Mouse (Mus musculus): Measurements from ENCODE around the gene Unk.
A peak's percentile ranks its signal among the peaks of the same experiment; 100 is the strongest.
"Not testable (repeated sequence)": the region's sequence is repeated elsewhere in the genome, so short reads cannot be mapped to it uniquely, and the experiment has no call there.

Unk gene

DNA sequence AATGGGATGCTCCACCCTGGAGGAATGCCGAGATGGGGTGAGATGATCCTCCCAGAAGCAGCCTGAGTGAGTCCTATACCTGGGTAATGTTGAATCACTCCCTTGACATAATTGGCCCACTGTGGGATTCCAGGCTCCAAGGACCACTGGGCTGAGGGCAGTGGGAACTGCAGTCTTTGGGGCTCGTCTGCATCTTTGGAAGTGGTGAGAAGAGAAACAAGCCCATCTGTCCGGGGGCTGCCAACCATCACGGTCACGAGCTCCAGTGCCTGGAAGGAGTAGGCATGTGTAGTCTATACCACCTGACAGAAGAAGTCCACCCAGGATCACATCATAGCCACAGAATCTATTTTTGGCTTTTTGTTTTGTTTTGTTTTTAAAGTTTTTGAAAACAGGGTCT, 19.2 kb upstream of the Unk start:
- no peak for DNase-seq

DNA sequence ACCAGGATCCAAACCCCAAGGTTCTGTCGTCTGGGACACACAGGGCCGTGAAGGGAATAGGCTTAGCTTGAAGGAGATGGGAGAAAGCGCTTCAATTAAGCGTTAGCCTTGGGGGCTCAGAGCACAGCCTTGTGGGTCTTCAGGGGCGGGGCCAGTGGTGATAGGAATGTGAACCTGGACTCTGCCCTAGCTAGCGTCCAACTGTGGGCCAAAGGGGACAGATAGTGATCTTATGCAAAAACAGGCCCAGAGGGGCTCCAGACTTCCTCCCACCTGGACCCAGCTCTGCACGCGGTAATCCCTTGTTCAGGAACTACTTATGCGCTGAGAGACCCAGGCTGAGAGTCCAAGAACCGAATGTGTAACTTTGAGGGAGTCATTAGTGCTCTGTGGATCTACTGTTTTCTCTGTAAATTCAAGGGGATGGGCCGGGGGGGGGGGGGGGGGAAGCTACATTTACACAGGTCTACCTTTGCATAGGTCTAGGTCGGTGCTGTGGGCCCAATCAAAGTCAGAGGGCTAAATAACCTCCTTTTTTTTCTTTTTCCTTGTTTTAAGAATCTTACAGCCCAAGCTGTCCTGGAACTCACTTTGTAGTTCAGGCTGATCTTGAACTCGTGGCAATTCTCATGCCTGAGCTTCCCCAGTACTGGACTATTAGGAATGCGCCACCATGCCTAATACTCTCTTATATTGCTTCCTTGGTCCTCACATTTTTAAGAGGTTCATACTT, 18.4 kb upstream of the Unk start:
- no peak for DNase-seq

- peak; percentile 52 to 70 for DNase-seq
These were observed 17.7 kb upstream of the Unk start, which contains the start of gene Galk1 for GRCm38 (mm10) chr11:116012262-116012947. Galk1 (minus strand) TSS chr11:116012719.

DNA sequence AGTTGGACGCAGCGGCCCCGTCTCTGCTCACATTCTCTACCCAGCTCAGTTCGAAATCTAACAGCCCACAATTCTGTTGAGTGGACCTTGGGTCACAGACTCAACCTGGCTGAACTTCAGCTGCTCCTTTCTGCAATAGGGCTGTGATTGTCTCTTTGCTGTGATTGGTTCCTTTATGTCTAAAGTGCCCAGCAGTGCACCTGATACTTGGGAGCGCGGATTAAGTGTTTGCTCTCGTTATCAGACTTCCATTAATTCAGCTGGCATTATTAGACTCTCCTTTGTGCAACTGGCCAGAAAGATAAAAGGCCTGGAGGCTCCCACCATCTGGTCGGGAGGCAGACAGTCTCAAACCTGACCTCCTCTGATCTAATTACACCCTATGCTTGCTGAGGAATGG, 15.3 kb upstream of the Unk start:
- DNase-seq: no peak

GRCm38 (mm10) chr11:116018106-116018505, 12.0 kb upstream of the Unk start:
- peak; percentile 64 to 73 for DNase-seq

DNA sequence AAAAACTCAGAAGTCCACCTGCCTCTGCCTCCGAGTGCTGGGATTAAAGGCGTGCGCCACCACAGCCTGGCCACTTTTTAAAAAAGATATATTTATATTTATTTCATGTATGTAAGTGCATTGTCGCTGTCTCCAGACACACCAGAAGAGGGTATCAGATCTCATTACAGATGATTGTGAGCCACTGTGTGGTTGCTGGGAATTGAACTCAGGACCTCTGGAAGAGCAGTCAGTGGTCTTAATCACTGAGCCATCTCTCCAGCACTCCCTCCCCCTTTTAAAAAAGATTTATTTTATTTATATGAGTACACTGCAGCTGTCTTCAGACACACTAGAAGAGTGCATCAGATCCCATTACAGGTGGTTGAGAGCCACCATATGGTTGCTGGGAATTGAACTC, 11.3 kb upstream of the Unk start:
- not testable (repeated sequence) for DNase-seq

DNA sequence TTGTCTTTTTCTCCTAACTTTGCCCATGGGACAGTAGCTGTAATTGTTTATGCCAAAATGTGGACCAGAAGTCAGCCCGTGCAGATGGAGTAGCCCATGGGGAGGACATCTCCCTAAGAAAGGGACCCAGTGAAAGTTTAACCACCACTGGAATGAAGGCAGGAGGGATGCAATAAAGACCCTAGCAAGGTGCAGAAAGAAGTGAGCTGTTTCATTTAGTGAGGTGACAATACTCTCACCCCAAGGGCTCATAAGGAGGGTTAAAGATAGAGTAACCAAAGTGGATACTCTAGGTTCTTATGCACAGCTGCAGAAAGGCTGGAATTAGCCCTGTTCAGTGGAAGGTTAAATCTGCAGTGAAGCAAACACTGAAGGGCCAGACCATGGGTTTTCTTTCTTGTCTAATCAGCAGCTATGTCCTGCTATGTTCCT, 10.7 kb upstream of the Unk start:
- no peak for DNase-seq

GRCm38 (mm10) chr11:116019976-116020411, 10.1 kb upstream of the Unk start:
- DNase-seq: no peak

DNA sequence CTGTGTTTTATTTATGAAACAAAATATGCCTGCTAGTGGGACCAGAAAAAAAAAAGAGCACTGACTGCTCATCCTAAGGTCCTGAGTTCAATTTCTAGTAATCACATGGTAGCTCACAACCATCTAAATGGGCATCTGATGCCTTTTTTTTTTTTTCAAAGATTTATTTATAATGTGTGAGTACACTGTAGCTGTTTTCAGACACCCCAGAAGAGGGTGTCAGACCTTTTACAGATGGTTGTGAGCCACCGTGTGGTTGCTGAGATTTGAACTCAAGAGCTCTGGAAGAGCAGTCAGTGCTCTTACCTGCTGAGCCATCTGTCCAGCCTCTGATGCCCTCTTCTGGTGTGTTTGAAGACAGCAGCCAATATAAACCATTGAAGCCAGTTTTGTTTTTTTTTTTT, 9.6 kb upstream of the Unk start:
- no peak for DNase-seq

DNA sequence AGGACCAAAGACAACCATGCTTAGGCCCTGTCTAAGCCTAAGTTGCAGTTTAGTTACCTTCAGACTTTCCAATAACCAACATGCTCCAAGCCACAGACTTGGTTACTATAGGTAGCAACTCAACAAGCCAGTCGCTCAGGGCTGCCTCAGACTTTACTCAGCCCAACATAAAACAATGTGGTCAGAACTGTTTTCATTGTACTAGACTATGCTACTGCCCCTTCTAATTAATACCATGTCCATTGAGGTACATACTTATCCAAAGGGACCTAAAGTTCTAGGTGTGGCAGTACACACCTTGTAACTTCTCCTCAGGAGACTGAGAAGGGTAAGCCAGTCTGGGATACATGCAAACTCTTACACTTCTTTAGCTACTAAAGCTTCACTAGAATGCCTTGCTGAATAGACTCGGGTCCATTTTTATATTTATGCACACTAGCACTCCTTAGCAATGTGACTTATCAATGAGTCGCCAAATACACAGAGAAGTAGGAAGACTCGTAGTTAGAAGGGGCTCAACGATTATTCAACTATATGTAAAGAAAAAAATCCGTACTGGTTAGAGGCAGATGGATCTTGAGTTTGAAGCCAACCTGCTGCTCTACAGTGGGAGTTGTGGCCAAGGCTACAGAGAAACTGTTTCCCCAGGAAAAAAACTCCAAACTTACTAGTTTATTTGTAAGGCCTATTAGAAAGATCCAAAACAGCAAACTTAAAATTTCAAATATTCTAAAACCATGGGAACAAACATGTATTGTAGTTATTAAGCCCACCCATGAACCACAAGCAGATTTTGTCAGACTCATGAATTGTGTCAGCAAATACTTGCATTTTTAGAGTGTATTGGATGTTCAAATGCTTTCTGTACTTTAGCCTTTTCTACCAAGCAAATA, 8.5 kb upstream of the Unk start:
- DNase-seq: no peak

GRCm38 (mm10) chr11:116022256-116022780, 7.8 kb upstream of the Unk start:
- DNase-seq: no peak

- peak; percentile 29 to 39 for DNase-seq
These were observed 6.9 kb upstream of the Unk start for GRCm38 (mm10) chr11:116023074-116023770.

DNA sequence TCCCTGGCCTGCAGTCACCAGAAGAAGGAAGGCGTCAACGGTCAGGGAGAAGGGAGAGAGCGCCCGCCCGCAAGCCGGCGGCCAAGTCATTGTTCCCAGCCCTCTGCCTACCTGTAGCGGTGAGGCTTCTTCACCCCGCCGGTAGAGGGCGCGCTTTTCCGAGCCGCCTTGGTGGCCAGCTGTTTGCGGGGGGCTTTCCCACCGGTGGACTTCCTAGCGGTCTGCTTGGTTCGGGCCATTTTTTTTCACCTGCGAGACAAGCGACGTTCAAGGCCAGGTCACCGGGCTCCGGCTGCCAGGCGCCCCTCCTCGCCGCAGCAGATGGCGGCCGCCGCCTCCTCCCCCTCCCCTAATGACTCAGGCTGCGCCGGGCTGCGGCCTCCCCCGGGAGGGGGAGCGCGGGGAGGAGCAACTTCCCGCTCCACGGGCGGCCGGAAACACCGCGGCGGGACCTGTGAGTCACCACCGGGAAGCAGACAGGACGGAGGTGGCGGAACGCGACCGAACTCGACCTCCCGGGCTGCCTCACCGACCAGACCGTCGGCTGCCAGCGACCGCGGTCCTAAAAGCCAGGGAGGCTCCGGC, 6.3 kb upstream of the Unk start:
- peak; percentile 84 to 87 for DNase-seq

GRCm38 (mm10) chr11:116024356-116024808, 5.7 kb upstream of the Unk start:
- peak; percentile 94 to 95 for DNase-seq

DNA sequence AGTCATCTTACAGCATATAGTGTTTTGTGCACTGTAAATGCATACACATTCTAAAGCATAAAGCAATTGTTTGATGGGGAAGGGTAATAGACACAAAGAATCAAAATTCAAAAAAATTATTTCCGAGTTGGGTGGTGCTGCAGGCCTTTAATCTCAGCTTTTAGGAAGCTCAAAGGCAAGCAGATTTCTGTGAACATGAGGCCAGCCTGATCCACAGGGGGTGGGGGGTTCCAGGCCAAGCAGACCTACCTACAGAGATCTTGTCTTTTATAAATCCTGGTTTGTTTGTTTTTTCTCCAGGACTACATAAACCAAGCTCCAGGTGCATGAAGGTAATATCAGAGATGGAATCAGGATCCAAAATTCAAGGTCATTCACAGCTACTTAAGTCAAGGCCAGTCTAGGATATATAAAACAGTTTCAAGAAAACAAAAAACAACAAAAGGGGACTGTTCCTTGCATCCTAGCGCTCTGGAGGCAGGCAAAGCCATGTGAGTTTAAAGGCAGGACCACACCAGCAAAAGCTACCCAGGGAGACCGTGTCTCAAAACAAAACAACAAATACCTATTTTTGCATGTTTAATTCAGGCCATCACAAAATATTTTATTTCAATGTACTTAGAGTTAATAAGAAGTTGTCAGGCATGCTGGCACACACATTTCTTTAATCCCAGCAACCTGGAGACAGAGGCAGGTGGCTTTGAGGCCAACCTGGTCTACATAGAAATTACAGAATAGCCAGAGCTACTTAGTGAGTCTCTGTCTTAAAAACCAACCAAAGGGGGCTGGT, 4.9 kb upstream of the Unk start:
- DNase-seq: peak in 1 of 2 experiments; percentile 40

DNA sequence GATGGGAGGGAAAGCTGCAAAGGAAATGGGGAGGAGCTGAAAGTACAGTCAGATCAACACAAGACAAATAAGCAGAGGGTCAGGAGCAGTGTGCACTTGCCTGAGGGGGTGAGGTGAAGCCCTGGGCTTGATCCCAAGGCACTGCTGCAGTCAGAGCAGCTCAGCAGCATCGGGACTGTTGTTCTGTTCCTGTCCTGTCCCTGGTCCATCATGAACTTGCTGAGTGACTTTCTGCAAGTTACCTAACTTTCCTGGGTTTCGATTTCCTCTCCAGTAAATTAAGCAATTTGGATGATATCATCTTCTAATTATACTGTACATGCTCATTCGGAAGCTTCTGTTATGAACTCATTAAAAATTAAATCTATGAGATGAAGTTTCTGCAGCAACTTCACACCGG, 2.4 kb upstream of the Unk start, which contains the start of gene H3f3b:
TSS of gene H3f3b (minus strand) at position 207 of the 400 bp plus-strand sequence.
- no peak for DNase-seq

DNA sequence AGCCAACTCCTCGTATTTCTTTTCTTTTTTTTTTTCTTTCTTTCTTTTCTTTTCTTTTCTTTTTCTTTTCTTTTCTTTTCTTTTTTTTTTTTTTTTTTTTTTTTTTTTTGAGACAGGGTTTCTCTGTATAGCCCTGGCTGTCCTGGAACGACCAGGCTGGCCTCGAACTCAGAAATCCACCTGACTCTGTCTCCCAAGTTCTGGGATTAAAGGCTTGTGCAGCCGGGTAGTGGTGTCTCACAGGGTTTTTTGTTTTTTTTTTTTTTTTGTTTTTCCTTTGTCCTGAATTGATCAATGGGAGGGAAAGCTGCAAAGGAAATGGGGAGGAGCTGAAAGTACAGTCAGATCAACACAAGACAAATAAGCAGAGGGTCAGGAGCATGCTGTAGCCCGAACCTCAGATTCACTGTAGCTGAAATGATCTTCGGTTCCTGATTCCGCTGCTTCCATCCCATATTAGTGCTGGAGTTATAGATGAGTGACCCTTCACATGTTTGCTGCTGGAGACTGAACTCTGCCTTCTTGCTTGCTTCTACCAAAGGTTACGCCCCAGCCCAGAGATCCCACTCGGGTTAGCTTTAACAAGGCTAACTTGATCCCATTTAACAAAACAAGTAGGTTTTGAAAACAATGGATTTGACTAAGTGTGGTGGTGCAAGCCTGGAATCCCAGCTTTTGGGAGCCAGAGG, 1.8 kb upstream of the Unk start:
- DNase-seq: no peak

DNA sequence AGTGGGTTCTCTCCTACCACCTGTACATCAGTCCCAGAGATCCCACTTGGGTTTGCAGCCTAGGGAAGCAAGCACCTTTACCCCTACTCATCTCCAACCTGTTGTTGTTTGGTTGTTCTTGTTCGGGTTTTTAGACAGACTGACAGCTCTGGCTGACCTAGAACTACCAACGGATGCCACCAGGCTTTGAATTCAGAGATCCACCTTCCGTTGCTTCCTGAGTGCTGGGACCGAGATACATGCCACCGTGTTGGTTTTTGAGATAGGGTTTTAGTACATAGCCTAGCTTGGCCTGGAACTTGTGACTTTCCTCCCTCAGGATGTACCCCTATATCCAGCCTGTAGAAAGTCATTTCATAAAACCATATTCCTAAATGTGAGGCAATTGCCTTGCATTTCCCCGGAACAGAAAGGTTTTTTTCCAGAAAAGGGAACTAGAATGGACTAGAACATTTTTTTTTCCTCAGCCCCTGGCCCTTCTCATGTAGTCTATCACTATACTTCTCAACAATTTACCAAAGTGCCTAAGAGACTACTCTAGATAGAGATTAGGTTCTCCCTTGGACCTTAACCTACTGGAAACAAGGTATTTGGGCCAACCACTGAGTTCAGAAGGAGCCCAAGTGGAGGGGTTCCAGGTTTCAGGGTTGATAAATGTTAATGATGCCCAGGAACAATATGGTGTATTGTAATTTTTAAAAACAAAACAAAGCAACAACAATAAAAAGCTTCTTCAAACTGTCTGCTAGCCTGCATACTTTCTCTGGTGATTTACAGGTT, 846 bp upstream of the Unk start:
- no peak for DNase-seq

All from cerebellum, postnatal 36 days (tissue).